Mouse (Mus musculus): Measurements from ENCODE around the gene Cog8. TPM values are rescaled to one million over a fixed set of nuclear protein-coding genes. Genes with fewer than 3 reads are reported as not detected.

Cog8 gene
- polyA plus RNA-seq, 1 experiment, result 18.5 TPM

GRCm38 (mm10) chr8:107076239-107076888, 19.9 kb upstream of the Cog8 start:
- no peaks in the 10 kb centered on the region for H3K27me3 ChIP-seq (replicated peaks)
- peaks cover 96% of the 10 kb centered on the region for H3K36me3 ChIP-seq (replicated peaks; ENCODE audit: low read length)

GRCm38 (mm10) chr8:107074128-107074527, 17.6 kb upstream of the Cog8 start:
- peak overlapping the region; percentile 33 for H3K4me3 ChIP-seq (replicated peaks)
- peaks cover 53% of the 10 kb centered on the region for H3K4me1 ChIP-seq
- H3K27me3 ChIP-seq (replicated peaks), result no peaks in the 10 kb centered on the region
- no peaks in the 10 kb centered on the region for H3K9me3 ChIP-seq
- TF ChIP-seq GATA1 (IDR thresholded peaks at IDR 0.05; ENCODE audit: borderline replicate concordance, low read length) (no peak), FLI1 (IDR thresholded peaks at IDR 0.05; ENCODE audit: low read length) (no peak)
- peaks cover 96% of the 10 kb centered on the region for H3K36me3 ChIP-seq (replicated peaks; ENCODE audit: low read length)

More at GRCm38 (mm10) chr8:107076239-107076888, 19.9 kb upstream of the Cog8 start:
- no peak for TF ChIP-seq FLI1 (IDR thresholded peaks at IDR 0.05; ENCODE audit: low read length)
- no peak for TF ChIP-seq GATA1 (IDR thresholded peaks at IDR 0.05; ENCODE audit: borderline replicate concordance, low read length)
- peak overlapping the region; percentile 70 for H3K4me3 ChIP-seq (replicated peaks)
- H3K4me1 ChIP-seq, result peaks cover 63% of the 10 kb centered on the region
- no peaks in the 10 kb centered on the region for H3K9me3 ChIP-seq

GRCm38 (mm10) chr8:107073706-107074105, 17.2 kb upstream of the Cog8 start:
- Histone ChIP-seq H3K27me3 (replicated peaks) (no peaks in the 10 kb centered on the region), H3K4me1 (peaks cover 51% of the 10 kb centered on the region), H3K36me3 (replicated peaks; ENCODE audit: low read length) (peaks cover 96% of the 10 kb centered on the region), H3K9me3 (no peaks in the 10 kb centered on the region), H3K4me3 (replicated peaks) (peak overlapping the region; percentile 56)
- TF ChIP-seq GATA1 (IDR thresholded peaks at IDR 0.05; ENCODE audit: borderline replicate concordance, low read length), result no peak
- no peak for TF ChIP-seq FLI1 (IDR thresholded peaks at IDR 0.05; ENCODE audit: low read length)

- Histone ChIP-seq H3K36me3 (replicated peaks; ENCODE audit: low read length) (peaks cover 28% of the 10 kb centered on the region), H3K27me3 (replicated peaks) (peaks cover 4% of the 10 kb centered on the region), H3K4me3 (replicated peaks) (peak within 1 kb of the TSS; percentile 69), H3K9me3 (no peaks in the 10 kb centered on the region), H3K4me1 (peaks cover 12% of the 10 kb centered on the region)
- TF ChIP-seq FLI1 (IDR thresholded peaks at IDR 0.05; ENCODE audit: low read length), result no peak
- TF ChIP-seq GATA1 (IDR thresholded peaks at IDR 0.05; ENCODE audit: borderline replicate concordance, low read length), result no peak
Observed at GRCm38 (mm10) chr8:107065511-107066496, 9.3 kb upstream of the Cog8 start, which contains the start of gene Tmed6. TSS of gene Tmed6 (minus strand) at chr8:107065644.

GRCm38 (mm10) chr8:107062613-107063012, 6.1 kb upstream of the Cog8 start:
- Histone ChIP-seq H3K4me1 (peaks cover 30% of the 10 kb centered on the region), H3K4me3 (replicated peaks) (no peak overlapping the region), H3K27me3 (replicated peaks) (peaks cover 4% of the 10 kb centered on the region), H3K9me3 (no peaks in the 10 kb centered on the region), H3K36me3 (replicated peaks; ENCODE audit: low read length) (peaks cover 19% of the 10 kb centered on the region)
- TF ChIP-seq FLI1 (IDR thresholded peaks at IDR 0.05; ENCODE audit: low read length) (no peak), GATA1 (IDR thresholded peaks at IDR 0.05; ENCODE audit: borderline replicate concordance, low read length) (no peak)

GRCm38 (mm10) chr8:107056973-107057369, 482 bp upstream of the Cog8 start:
- no peak for TF ChIP-seq GATA1 (IDR thresholded peaks at IDR 0.05; ENCODE audit: borderline replicate concordance, low read length)
- no peak for TF ChIP-seq FLI1 (IDR thresholded peaks at IDR 0.05; ENCODE audit: low read length)
- no peaks in the 10 kb centered on the region for H3K9me3 ChIP-seq
- peaks cover 51% of the 10 kb centered on the region for H3K36me3 ChIP-seq (replicated peaks; ENCODE audit: low read length)
- H3K4me3 ChIP-seq (replicated peaks), result peak overlapping the region; percentile 100
- H3K4me1 ChIP-seq, result peaks cover 54% of the 10 kb centered on the region
- no peaks in the 10 kb centered on the region for H3K27me3 ChIP-seq (replicated peaks)

GRCm38 (mm10) chr8:107052046-107052445, 4.4 kb downstream of the Cog8 start:
- Histone ChIP-seq H3K27me3 (replicated peaks) (no peaks in the 10 kb centered on the region), H3K4me1 (peaks cover 63% of the 10 kb centered on the region), H3K9me3 (no peaks in the 10 kb centered on the region), H3K4me3 (replicated peaks) (no peak overlapping the region), H3K36me3 (replicated peaks; ENCODE audit: low read length) (peaks cover 60% of the 10 kb centered on the region)
- TF ChIP-seq FLI1 (IDR thresholded peaks at IDR 0.05; ENCODE audit: low read length) (no peak), GATA1 (IDR thresholded peaks at IDR 0.05; ENCODE audit: borderline replicate concordance, low read length) (no peak)

- TF ChIP-seq GATA1 (IDR thresholded peaks at IDR 0.05; ENCODE audit: borderline replicate concordance, low read length) (no peak), FLI1 (IDR thresholded peaks at IDR 0.05; ENCODE audit: low read length) (no peak)
- peaks cover 78% of the 10 kb centered on the region for H3K36me3 ChIP-seq (replicated peaks; ENCODE audit: low read length)
Observed at GRCm38 (mm10) chr8:107049480-107049879, 7.0 kb downstream of the Cog8 start.

GRCm38 (mm10) chr8:107048061-107048941, 8.2 kb downstream of the Cog8 start, which contains the start of gene Pdf:
TSS of gene Pdf (minus strand) at chr8:107048614.
- peaks cover 49% of the 10 kb centered on the region for H3K4me1 ChIP-seq
- peak within 1 kb of the TSS; percentile 99 for H3K4me3 ChIP-seq (replicated peaks)
- TF ChIP-seq GATA1 (IDR thresholded peaks at IDR 0.05; ENCODE audit: borderline replicate concordance, low read length) (no peak), FLI1 (IDR thresholded peaks at IDR 0.05; ENCODE audit: low read length) (peak; percentile 18; the same call in 1 of the 2 replicates)
- H3K27me3 ChIP-seq (replicated peaks), result no peaks in the 10 kb centered on the region
- H3K36me3 ChIP-seq (replicated peaks; ENCODE audit: low read length), result peaks cover 79% of the 10 kb centered on the region
- no peaks in the 10 kb centered on the region for H3K9me3 ChIP-seq

More at GRCm38 (mm10) chr8:107049480-107049879, 7.0 kb downstream of the Cog8 start:
- no peaks in the 10 kb centered on the region for H3K9me3 ChIP-seq
- peaks cover 53% of the 10 kb centered on the region for H3K4me1 ChIP-seq
- H3K27me3 ChIP-seq (replicated peaks), result no peaks in the 10 kb centered on the region
- peak overlapping the region; percentile 99 for H3K4me3 ChIP-seq (replicated peaks)
